Mouse (Mus musculus): ENCODE measurements at regions not wholly inside any gene's neighbourhood (a gene's known extent, or its start where the extent isn't known, plus 50 kb on each side); places are given as distances from the start of the nearest gene placed in this dataset.

GRCm38 (mm10) chr17:61303611-61304010, 1577.5 kb downstream of the Efna5 start:
- TF ChIP-seq CTCF (IDR thresholded peaks at IDR 0.05; ENCODE audit: low read depth) = no peak
- TF ChIP-seq EP300 (IDR thresholded peaks at IDR 0.05; ENCODE audit: low read depth) = no peak
